ENCODE assay signal across 15 mouse cellular contexts in the genomic region with DNA sequence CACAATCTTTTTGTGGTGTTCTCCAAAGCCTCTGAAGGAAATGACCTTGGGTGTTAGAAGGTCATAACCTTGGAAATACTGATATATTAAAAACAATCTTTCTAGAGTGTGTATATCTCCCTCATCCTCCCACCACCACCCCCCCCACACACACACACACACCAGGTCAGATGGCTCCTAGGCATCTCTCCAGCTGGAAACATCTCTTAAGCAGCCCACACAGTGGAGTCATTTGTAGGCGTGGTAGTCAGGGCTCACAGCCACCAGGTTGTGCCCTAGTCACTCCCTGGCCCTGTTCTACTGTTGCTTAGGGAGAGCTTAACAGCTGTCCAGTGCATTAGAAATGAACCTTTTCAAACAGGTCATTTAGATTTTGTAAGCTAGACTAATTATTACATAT.
A peak's percentile ranks its signal among the peaks of the same experiment; 100 is the strongest.
DNase-seq lines count a peak whose midpoint lies in the region; ATAC-seq and TF ChIP-seq lines count a peak whose summit lies in the region.
"Had no signal": no experiment of that assay in that cellular context is flagged by ENCODE, and none has a peak within 500 bp of the region (broad histone marks: within the 10 kb centered on the region; RNA-seq: fewer than 3 reads in every experiment).

No protein-coding gene starts in this region.

- peaks cover 37% of the 10 kb centered on the region; the same call in 1 of the 2 replicates for H3K36me3 ChIP-seq in intestine, postnatal 0 days (ENCODE audit: control insufficient read depth, insufficient read depth)
- peaks cover 6% of the 10 kb centered on the region; the same call in 1 of the 2 replicates for H3K36me3 ChIP-seq in intestine, embryonic 15.5 days

- no peak overlapping the region for H3K4me3 ChIP-seq in intestine, postnatal 0 days (ENCODE audit: low read depth, low read length)
- no peak overlapping the region for H3K4me3 ChIP-seq in intestine, embryonic 15.5 days (replicated peaks)
- H3K4me3 ChIP-seq: forebrain, embryonic 10.5 days; liver, embryonic 12.5 days; myocyte had no signal

- no peaks in the 10 kb centered on the region for H3K27me3 ChIP-seq in intestine, postnatal 0 days (replicated peaks; ENCODE audit: control insufficient read depth, insufficient read depth, low read length)
- H3K27me3 ChIP-seq in intestine, embryonic 15.5 days (replicated peaks): no peaks in the 10 kb centered on the region
- H3K27me3 ChIP-seq: liver, embryonic 12.5 days had no signal

- no peak for ATAC-seq in intestine, postnatal 0 days
- no peak for ATAC-seq in intestine, embryonic 15.5 days
- ATAC-seq: liver, embryonic 12.5 days had no signal

- H3K27ac ChIP-seq in intestine, postnatal 0 days (ENCODE audit: low read depth, low read length): no peak overlapping the region
- no peak overlapping the region for H3K27ac ChIP-seq in intestine, embryonic 15.5 days
- H3K27ac ChIP-seq: forebrain, embryonic 10.5 days; liver, embryonic 12.5 days had no signal

- H3K9me3 ChIP-seq in intestine, postnatal 0 days (ENCODE audit: control insufficient read depth): no peaks in the 10 kb centered on the region
- H3K9me3 ChIP-seq in intestine, embryonic 15.5 days: no peaks in the 10 kb centered on the region
- H3K9me3 ChIP-seq: forebrain, embryonic 10.5 days; liver, embryonic 12.5 days had no signal

- H3K9ac ChIP-seq in intestine, postnatal 0 days (ENCODE audit: low read depth, low read length): no peak overlapping the region
- no peak overlapping the region for H3K9ac ChIP-seq in intestine, embryonic 15.5 days
- H3K9ac ChIP-seq: liver, embryonic 12.5 days had no signal

- DNase-seq in ovary, adult 18-20 months (ENCODE audit: low spot score): peak; percentile 57
- no peak for DNase-seq in ovary, postnatal 10 days (ENCODE audit: low spot score)
- peak; percentile 45 for DNase-seq in fat pad, adult 2 months (ENCODE audit: extremely low read depth, low read depth, low spot score)
- no peak for DNase-seq in right cerebral cortex, postnatal 25 days
- no peak for DNase-seq in yolk sac, embryonic 10.5 days (ENCODE audit: low spot score)
- DNase-seq: cerebellum, adult 11 months; gastrocnemius, postnatal 25 days; layer of hippocampus, postnatal 36 days; retina, postnatal 1 day; thymus, postnatal 25 days had no signal

- no peak overlapping the region for H3K4me2 ChIP-seq in intestine, postnatal 0 days (replicated peaks; ENCODE audit: low read depth)
- H3K4me2 ChIP-seq in intestine, embryonic 15.5 days (replicated peaks): no peak overlapping the region
- H3K4me2 ChIP-seq: liver, embryonic 12.5 days had no signal

- 79% methylated on average over 1 of the region's 1 CpGs for WGBS in intestine, postnatal 0 days
- WGBS in intestine, embryonic 15.5 days: 63% methylated on average over 1 of the region's 1 CpGs

- no peaks in the 10 kb centered on the region for H3K4me1 ChIP-seq in intestine, postnatal 0 days (replicated peaks; ENCODE audit: control insufficient read depth, insufficient read depth, low read length)
- H3K4me1 ChIP-seq in intestine, embryonic 15.5 days (replicated peaks): no peaks in the 10 kb centered on the region
- H3K4me1 ChIP-seq: liver, embryonic 12.5 days had no signal

- TF ChIP-seq CTCF in intestine, postnatal 0 days (IDR thresholded peaks at IDR 0.05; ENCODE audit: low read depth): 0 out of 2 replicates have a peak, but pooled peaks have one; percentile 27

Comparison
In these comparisons a context has a peak if more than half of its experiments do, and no peak if none do; other contexts are left out.
1. DNase-seq: peak in ovary, adult 18-20 months (single experiment) and fat pad, adult 2 months (single experiment); none in ovary, postnatal 10 days (single experiment), right cerebral cortex, postnatal 25 days (single experiment) and yolk sac, embryonic 10.5 days (single experiment).